Mouse (Mus musculus) kidney, adult 2 months (tissue): ENCODE data around the gene Psapl1.

ENCODE experiments used
- CTCF ChIP-seq: fragments of 200-500 bp; conservative IDR thresholded peaks from 2 replicates; pipeline ENCODE4 v1.5.1; 2011; ENCODE audit warnings: low read depth, mild to moderate bottlenecking, control low read depth, low read length, moderate library complexity, mixed read lengths; ENCODE audit not compliant: insufficient read depth, insufficient read length
- POLR2A ChIP-seq: fragments of 200-500 bp; IDR thresholded peaks from one replicate; pipeline ENCODE4 v1.6.1; 2011; ENCODE audit warnings: low read depth, low read length, control low read depth

DNA sequence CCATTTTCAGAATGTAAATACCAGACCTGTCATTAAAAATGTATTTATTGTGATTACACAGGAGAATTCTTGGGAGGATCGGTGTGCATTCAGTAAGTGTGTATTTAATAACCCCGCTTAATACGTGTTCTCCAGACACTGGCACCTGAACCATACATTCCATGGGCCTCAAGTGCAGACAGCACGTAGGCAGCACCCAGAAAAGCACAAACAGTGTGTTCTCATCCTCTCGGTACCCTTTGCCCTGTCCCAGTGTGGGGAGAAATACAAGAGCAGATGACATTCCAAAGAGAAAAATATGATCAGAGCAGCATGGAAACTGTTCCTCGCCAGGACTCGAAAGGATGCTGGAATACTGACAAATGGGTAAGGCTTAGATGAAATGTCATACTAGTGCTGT, 22.0 kb downstream of the Psapl1 start:
- TF ChIP-seq POLR2A (no peak), CTCF (no peak)
